Mouse (Mus musculus) kidney, adult 2 months (tissue): ENCODE measurements around the gene Sdhaf1.

ENCODE experiments used
- CTCF ChIP-seq: fragments of 200-500 bp; conservative IDR thresholded peaks from 2 replicates; pipeline ENCODE4 v1.5.1; 2011; ENCODE audit warnings: low read depth, mild to moderate bottlenecking, control low read depth, low read length, moderate library complexity, mixed read lengths; ENCODE audit not compliant: insufficient read depth, insufficient read length
- POLR2A ChIP-seq: fragments of 200-500 bp; IDR thresholded peaks from one replicate; pipeline ENCODE4 v1.6.1; 2011; ENCODE audit warnings: low read depth, low read length, control low read depth

- TF ChIP-seq POLR2A (no peak), CTCF (no peak)
These were observed 49.3 kb downstream of the Sdhaf1 start for GRCm38 (mm10) chr7:30274383-30274782.
